ENCODE assay signal across 21 mouse cellular contexts in genomic region chr14:6440774-6441173, GRCm38 (mm10). TPM values are rescaled to one million over a fixed set of nuclear protein-coding genes. Genes with fewer than 3 reads are reported as not detected.
"Had no signal": no experiment of that assay in that cellular context is flagged by ENCODE, and none has a peak within 500 bp of the region (broad histone marks: within the 10 kb centered on the region; RNA-seq: fewer than 3 reads in every experiment).

No protein-coding gene starts in this region.

RNA-seq across cellular contexts. Expression of gene Gm3594, which starts 3.6 kb away (rescaled TPM):
- total RNA-seq: megakaryocyte, adult 5-6 weeks; megakaryocyte-erythroid progenitor cell, adult 5-6 weeks had no signal
- polyA plus RNA-seq: liver, embryonic 11.5 days; liver, embryonic 13.5 days; liver, embryonic 15.5 days; liver, postnatal 0 days; lung, adult 2 months; lung, embryonic 15.5 days; lung, postnatal 0 days; midbrain, embryonic 10.5 days; midbrain, embryonic 12.5 days; midbrain, embryonic 14.5 days; midbrain, embryonic 16.5 days; myocyte; neural tube, embryonic 11.5 days; neural tube, embryonic 13.5 days; neural tube, embryonic 15.5 days; small intestine, adult 2 months; stomach, embryonic 15.5 days; stomach, postnatal 0 days; thymus, adult 2 months had no signal

RNA-seq across cellular contexts. Expression of gene Gm3591, which starts 28.5 kb away (rescaled TPM):
- total RNA-seq: megakaryocyte, adult 5-6 weeks; megakaryocyte-erythroid progenitor cell, adult 5-6 weeks had no signal
- polyA plus RNA-seq: liver, embryonic 13.5 days; liver, postnatal 0 days; myocyte; small intestine, adult 2 months had no signal

RNA-seq across cellular contexts. Expression of gene Gm16440, which starts 50.7 kb away (rescaled TPM):
- total RNA-seq: megakaryocyte, adult 5-6 weeks; megakaryocyte-erythroid progenitor cell, adult 5-6 weeks had no signal
- polyA plus RNA-seq: liver, embryonic 11.5 days; liver, embryonic 13.5 days; liver, embryonic 15.5 days; liver, postnatal 0 days; lung, adult 2 months; lung, embryonic 15.5 days; lung, postnatal 0 days; midbrain, embryonic 10.5 days; midbrain, embryonic 12.5 days; midbrain, embryonic 14.5 days; midbrain, embryonic 16.5 days; myocyte; neural tube, embryonic 11.5 days; neural tube, embryonic 13.5 days; small intestine, adult 2 months; stomach, embryonic 15.5 days; stomach, postnatal 0 days; thymus, adult 2 months had no signal
